Mouse (Mus musculus) ovary, postnatal 14 days (tissue): ENCODE measurements around the gene Slc11a2.
A peak's percentile ranks its signal among the peaks of the same experiment; 100 is the strongest.
"Not testable (repeated sequence)": the region's sequence is repeated elsewhere in the genome, so short reads cannot be mapped to it uniquely, and the experiment has no call there.

ENCODE experiments used
- DNase-seq: peaks from one replicate; pipeline ENCODE4 v3.0.0; 2022; ENCODE audit warnings: low spot score

Slc11a2 gene

DNA sequence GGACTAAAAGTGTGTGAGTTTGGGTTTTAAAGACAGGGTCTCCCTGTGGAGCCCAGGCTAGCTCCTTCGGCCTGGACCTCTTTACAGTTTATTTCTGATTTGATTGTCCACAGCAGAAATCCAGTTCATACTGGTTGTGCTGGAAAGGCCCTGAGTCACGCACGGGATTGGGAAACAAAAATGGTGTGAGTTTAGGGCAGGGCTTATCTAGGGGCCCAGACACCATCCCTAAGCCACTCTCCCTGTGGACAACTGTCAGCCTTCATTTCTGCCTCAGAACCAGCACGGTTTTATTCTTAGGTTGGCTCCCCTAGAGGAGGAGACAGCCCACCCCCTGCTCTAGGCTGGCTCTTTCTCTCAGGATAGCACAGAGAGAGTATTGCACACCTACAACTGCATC, 8.4 kb upstream of the Slc11a2 start:
- DNase-seq: no peak

DNA sequence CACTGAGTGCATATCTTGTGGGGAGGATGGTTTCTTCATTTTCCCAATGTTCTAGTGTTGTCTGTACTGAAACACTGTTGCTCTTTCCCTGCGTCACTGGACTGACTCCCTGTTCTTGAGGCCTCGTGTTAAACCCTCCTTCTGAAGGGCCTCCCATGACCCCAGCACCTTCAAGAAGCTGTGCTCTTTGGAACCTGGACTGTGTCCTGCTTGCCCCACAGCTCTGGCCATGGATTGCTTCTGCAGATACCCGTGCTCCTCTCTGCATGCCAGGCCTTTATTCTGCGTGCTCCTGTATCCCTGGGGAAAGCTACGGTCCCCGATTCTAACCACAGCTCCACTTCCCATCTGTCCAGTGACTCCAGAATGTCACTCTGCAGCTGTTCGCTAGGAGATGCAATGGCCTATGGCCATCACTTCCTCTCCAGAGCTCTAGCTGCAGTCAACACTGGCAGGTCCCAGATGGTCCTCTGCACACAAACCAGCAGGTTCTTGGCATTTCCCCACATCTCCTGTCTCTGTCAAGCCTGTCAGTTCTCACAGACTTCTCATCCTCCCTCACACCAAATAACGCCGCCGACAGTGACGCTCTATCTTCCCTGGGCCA, 5.2 kb upstream of the Slc11a2 start:
- no peak for DNase-seq

DNA sequence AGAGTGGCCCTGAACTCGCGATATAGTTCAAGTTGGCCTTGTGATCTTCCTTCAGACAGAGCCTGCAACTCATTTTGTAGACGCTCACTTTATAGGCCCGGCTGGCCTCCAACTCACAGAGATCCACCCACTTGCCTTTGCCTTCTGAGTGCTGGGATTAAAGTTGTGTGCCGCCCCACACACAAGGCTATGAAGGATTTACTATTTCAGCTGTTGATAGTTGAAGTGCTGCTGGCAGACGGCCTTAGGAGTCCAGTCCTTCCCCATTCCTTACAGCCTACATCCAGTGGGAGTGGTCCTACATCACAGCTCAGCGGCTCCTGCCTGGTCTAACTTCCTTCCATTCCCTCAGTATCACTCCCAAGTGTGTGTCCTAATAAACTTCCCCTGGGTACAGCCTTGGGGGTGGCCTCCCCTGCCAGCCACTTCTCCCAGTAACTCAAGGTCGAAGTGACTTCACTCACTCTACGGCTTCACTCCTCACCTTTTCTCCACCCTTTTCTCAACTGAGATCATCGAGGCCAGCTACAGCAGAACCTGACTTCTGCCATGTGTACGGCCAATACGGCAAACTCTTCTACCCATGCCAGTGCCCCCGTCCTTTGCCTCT, 3.5 kb upstream of the Slc11a2 start:
- no peak for DNase-seq

DNA sequence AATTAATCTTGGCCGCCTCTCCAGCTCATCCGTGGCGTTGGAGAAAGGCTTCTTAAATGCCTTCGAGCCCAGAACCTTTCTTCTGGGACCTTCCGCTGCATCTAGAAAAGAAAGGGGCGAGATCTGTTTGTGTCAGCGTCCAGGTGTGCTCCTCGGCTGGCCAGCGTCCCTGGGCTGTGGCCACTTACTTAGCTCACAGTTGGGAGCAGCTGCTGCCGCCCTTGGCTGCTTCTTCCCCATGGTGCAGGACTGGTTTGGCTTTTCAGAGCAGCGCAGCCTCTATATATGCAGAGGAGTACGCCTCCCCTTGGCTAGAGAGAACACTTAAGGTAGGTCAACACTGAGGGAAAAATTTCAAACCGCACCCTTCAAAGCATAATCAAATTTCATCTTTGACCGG, 956 bp downstream of the Slc11a2 start:
- no peak for DNase-seq

DNA sequence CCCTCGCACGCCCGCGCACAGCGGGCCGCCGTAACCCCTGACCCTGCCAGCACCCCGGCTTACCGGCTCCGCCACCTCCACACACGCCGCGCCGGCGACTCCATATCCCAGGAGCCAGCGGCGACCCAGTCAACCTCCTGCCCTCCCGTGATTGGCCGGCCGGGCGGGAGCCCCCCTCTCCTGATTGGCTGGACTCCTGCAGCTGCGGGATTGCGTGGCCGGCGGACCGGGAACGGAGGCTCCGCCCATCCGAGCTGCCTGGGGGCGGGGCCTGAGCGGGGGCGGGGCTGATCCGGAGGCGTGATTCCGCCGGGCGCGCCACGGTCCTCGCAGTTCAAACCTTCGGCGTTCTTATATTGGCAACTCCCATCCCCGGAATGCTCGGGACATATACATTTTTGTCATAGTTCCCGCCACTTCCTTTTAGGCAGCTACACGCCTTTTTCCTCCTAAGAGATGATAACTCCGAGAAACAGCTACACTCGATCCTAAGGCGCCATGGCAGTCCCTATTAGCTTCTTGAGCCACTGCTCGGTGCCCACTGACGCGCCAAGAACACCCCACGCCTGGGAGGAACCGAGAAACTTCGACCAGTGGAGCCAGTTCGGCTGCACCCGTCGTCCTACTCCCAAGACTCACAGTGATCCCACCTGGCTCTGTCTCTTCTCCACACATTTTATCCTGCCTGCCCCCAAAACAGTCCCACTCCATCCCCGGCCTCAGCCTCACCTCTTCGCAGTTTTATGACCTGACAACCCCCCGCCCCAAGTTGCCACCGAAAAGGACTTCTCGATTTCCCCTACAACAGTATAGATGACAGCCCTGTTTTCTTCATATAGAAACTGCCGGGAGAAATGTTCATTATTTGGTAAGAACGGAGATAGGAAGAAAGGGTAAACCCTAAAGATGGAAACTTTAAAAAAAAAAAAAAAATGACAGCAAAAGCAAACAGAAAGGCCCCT, 1.7 kb downstream of the Slc11a2 start:
- peak; percentile 95 for DNase-seq

DNA sequence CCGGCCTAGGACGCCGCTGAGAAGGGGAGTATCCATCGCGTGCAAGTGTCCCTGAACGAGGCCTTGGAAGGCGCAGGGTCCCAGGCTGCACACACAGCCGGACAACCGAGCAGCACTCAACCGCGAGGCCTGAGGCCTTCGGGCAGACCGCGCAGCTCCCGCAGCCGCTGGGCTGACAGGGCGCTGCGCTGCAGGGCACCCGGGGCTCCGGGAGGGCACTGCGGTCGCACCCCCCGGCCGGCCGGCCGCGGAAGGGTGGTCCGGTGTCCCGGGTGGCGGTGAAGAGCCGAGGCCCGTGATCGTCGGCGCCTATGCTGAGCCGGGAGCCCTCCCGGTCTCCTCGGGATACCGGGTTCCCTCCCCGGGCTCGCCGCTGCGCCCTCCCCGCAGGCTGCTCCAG, 2.4 kb downstream of the Slc11a2 start:
- DNase-seq: no peak

DNA sequence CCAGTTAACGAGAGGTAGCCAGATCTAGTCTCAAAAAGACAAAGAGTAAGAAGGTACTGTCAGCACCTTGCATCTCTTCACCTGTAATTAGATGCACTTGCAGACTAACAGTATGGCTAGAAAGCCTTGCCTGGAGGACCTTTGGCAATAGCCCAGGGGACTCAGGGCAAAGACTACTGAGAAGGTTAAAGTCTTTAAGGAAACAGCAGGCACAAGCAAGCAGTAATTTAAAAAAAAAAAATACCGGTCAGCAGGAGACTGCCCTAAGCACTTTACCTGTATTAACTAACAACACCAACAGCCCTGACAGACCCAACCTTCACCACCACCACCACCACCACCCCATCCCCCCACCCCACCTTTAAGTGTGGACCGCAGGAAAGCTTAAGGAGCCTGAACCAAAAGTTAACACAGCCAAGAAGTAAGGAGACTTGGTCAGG, 3.1 kb downstream of the Slc11a2 start, which contains the start of gene Gm5475:
TSS of gene Gm5475 (plus strand) at position 390 of the 440 bp plus-strand sequence.
- DNase-seq: not testable (repeated sequence)

DNA sequence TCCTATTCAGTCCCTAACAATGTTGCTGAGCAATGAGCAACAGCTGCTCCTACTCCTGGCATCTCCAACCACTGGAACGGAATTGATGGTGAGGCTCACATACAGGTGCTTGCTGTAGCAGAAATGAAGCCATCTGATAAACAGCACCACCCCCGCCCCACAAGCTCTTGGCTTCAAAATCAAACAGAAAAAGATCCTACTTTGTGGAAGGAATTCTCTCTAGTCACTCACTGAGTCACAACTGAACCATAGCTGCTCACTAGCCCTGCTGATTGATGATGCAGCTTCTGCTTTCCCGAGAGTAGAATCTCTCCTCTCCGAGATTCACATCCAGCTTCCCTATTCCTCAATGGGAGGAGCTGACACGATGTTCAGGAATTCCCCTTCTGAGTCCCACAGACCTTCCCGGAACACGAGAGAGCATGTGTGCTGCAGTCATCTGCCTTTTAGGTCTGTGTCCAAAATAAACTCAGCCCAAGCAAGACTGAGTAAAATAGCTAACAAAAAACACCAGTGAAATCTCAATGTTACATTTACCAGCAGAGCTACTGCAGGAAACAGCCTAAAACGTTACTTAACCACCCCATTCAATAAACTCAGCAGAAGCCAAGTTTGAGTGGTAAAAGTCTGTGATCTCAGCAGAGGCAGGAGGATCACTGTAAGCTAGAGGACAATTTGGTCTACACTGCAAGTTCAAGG, 3.7 kb downstream of the Slc11a2 start:
- DNase-seq: no peak

DNA sequence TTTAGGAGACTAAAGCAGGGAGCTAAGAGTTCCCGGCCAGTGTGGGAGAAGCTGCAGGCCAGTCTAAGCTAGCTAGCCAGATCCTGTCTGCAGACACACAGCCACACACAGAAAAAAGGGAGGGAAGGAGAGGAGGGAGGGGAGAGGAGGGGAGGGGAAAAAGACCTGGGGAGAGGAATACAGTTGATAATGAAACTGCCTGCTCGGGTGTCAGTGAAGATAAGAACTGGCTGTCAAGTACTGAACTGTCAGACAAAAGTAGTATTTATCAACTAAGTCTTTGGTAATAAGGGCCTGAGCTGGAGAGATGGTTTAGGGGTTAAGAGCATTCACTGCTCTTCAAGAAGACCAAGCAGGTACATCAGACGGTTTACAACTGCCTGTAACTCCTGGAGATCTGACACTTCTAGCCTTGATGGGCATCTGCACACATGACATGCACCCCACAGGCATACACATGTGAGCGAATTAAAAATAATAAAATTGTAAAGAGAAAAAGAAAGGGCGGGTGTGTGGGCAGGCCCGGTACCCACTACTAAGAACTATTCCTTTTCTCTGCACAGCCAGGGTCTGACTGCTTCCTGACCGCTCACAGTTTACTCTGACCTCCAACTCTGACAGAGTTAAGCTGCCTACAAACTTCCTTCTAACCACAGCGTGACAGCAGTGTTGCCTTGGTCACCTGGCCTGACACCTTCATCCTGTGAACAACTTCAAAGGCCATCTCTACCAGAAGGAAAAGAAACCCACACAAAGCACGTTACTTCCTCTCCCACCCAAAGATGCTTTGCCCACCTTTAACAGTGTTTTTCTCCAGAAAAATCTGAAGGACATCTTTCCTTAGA, 4.7 kb downstream of the Slc11a2 start:
- no peak for DNase-seq

DNA sequence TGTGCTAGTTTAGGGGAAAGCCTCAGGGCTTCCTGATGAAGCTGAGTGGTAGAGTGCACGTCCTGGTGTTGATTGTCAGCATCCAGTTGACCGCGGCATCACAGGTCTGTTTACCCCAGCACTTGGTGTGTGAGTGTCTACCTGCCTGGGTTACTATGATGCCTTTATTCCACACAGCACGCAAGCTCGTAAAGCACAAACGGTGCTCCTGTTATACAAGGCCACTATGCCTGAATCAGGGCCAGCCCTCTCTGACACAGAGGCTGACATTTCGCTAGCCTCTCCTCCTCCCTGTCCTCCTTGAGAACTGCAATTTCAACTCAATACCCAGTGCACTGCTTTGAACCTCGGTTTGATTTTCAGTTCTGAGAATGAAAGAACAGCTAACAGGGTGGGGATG, 5.6 kb downstream of the Slc11a2 start:
- DNase-seq: no peak

DNA sequence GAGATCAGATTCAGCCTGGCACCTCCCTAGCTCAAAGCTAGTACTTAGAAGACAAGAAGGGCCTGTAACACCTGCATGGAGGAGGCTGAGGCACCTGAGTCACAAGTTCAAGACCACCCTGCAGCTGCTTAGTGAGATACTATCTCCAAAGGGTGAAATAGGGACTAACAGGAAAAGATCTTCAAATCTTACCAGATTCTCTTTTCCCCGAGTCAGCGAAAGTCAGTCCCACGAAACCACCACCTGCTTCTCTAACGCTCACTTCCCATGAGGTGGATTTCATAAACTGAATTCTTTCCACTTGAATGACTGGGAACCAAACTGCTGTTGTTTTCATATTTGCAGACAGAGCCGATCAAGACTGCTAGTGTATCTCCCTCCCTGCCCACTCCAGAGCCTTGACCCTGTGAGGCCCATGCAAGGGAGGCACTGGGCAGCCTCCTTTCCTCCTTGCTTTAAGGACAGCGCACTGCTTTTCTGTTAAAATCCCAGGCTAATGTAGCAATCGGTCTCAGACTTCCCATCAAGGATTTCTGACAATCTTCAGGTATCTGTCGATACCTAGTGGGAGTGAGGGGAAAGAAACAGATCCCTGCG, 6.9 kb downstream of the Slc11a2 start:
- no peak for DNase-seq

DNA sequence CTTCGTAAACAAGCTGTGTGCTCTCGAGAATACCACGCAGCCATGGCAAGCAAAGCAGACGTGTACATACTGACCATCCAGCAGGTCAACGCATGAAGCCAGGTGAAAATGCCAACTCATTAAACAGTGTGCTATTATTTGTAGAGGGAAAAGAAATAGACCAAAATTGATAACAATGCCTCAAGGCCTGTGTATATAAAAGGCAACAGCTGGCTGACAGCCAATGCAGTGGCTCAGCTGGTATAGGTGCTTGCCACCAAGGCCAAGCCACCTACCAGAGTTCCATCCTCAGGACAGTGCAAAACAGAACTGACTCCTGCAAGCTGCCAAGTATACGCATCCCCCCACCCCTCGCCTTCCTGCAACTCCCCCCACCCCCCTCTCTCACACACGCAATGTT, 9.2 kb downstream of the Slc11a2 start:
- DNase-seq: no peak

DNA sequence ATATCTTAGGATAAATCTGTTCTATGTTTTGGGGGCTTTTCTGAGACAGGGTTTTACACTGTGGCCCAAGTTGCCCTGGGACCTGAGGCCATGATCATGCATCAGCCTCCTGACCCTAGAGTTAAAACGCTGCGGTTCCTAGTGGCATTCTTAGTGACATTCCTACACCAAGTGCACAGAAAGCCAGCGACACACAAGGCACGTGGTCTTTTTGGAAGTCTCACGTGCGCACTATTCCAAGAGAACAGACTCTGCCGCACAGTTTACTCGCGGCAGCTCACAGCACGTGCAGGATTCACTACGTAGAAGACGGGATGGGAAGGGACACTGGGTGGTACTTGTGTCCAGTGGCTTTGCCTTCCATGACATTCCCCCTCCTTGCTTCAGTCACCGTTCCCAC, 9.9 kb downstream of the Slc11a2 start:
- DNase-seq: no peak

DNA sequence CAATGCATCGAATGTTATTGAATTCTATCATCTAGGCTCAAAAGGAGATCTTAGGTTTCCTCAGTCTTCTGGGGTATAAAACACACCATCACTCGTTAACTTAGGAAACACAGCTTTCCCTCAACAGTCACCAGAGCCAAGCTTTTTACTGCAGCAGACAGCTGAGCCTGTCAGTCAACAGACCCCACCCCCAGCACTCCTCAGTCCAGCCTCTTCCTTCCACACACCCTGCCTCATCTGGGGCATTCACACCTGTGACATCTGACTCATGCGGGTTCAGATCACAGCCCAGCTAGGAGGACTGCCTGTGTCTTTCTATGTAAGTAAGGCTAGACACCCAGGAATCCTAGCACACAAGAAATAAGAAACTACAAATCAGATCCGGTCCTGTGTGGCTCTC, 10.9 kb downstream of the Slc11a2 start:
- no peak for DNase-seq

DNA sequence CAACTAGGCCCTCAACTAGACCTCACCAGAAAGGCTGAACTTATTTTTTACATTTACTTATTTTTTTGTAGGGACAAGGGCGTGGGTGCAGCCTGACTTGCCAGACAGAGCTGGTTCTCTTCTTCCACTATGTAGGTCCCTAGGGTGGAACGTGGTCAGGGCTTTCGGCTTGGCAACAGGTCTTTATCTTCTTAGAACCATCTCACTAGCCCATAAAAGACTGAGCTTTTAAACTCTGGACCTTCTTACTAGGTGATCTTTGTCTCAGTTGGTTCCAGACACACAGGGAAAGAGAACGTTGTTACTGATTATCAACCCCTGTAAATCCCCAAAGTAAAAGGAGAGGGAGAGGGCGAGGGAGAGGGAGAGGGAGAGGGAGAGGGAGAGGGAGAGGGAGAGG, 11.6 kb downstream of the Slc11a2 start:
- DNase-seq: no peak

DNA sequence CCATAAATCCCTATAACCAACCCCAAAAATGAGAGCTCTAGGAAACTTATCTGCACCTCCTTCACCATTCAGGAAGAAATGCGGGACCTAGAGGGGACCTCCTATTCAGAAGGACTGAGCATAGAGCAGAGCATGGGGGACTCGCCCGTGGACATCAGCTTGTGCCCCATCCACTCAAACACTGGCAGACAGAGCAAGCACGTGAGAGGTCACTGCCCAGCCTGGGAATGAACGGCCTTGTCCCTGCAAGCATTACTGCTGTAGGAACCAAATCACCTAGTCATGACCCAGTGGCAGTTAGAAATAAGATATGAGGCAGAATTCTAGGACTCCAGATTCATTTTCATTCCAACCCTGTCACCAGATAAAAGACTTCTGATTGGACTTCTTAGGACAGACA, 13.1 kb downstream of the Slc11a2 start:
- DNase-seq: no peak

DNA sequence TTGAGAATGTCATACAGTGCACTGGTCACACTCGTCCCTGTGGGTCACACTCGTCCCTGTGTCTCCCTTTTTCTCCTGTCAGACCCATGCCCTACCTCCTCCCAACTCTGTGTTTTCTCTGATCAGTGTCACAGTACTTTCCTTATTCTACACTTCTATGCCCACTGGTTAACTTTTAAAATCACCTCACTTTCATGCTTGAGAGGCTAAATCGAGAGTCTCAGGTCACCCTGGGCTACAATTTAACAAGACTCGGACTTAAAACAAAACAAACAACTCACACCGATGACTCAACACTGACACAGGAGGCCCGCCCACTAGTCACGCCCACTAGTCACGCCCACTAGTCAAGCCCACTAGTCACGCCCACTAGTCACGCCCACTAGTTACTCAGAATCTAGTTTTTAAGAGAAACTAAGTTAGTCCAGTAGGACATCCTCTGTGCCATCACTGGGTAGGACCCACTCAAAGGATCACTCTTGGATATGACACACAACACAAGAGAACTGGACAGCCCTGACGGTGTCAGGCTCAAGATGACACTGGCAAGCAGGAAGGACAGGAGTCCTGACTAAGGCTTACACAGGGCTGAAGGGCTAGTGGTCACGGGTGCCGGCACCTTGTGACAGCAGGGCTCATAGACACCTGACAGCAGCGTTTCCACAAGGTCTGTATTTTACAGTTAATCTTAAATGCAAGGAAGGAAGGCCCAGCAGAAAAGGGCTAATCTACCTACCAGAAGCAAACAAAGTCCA, 13.8 kb downstream of the Slc11a2 start:
- DNase-seq: no peak

DNA sequence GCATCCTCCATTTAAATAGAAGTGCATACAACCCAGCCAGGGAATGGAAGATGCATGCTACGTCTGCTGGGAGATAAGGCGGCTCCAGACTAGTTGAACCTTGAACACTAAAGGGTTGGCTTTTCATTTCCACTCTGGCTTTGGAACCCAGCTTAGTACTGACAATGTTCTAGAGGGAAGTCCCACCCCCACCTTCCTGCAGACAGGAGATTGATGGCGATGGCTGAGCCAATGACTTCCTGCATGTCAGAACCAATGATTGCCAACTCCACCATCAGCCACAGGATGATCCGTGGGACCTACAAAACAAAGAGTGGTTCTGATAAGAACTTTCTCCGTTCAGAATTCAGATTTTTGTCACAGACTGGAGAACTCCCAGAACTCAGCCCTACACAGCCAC, 18.8 kb downstream of the Slc11a2 start:
- DNase-seq: no peak

DNA sequence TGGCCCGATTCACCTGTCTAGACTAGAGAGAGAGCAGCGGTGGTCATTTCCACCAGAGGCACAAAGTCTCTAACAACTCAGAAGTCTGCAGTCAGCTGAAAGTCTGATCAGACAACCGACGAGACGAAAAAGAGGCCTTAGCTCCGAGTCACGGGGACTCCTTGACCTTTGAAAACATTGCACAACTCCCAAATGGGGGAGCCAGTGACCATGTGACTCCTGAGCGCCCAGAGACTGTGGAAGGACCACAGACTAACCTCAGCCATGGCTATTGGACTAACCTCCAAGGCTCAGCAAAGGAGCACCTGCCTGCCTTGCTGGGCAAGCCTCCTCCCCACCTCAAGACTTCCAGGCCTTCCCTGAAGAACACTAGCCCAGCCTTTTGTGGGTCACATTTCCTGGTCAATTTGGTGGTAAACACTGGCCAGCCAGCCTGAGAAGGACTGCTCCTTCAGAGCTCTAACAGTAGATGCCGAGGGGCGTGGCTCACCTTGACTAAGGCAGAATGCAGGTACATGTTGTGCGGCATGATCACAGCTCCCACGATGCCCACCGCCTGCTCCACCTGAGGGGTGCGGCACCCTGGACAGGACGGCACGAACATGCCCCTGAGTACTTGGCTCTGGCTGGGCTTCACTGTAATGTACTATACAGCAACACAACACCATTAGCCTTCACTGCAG, 21.4 kb downstream of the Slc11a2 start:
- no peak for DNase-seq

DNA sequence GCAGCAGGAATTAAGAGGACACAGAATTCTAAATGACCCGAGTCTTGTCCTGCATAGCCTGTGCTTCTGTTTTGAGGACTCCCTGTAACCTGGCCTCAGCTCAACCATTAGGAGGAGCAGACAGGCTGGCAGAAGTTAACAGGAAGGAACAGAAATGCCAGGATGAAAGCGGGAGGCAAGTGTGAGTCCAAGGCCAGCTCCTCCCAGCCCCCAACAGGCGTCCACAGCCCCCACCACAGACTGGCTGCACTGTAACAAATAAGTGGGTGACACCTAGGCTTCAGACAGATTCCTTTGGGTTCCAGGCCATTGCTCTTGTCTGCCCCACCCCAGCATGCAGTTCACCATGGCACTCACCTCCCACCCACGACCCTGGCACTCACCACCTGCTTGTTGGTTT, 22.1 kb downstream of the Slc11a2 start:
- DNase-seq: no peak
